Mouse (Mus musculus): ENCODE measurements around the gene Cs.

DNA sequence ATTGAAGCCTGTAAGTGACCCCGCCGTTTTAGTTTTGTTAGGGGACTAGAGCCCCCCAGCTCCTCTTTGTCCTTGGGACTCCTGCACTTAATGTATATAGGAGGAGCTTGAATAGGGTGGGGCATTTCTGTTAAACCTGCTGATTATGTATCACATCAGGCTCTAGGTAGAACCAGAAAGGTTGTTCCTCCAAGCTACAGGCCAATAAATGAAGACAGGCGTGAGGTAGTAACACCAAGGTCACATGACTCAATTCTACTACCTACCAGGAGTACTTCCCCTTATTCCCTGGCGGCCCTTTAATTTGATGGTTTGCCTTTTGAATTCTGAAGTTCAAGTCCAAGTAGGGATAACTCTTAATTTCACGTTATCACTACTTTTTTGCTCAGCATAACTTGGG, 881 bp downstream of the Cs start:
- TF ChIP-seq CTCF (IDR thresholded peaks at IDR 0.05; ENCODE audit: control insufficient read depth, insufficient read depth, low read length) (no peak), POLR2A (IDR thresholded peaks at IDR 0.05; ENCODE audit: borderline replicate concordance, control insufficient read depth, low read depth, low read length) (no peak)

All from bone marrow, adult 2 months (tissue).